Mouse (Mus musculus) thymus, adult 2 months (tissue): ENCODE data around the gene Mcl1. TPM values are rescaled to one million over a fixed set of nuclear protein-coding genes. Genes with fewer than 3 reads are reported as not detected.
"Not testable (repeated sequence)": the region's sequence is repeated elsewhere in the genome, so short reads cannot be mapped to it uniquely, and the experiment has no call there.

Experiments
- DNase-seq: peaks from one replicate; pipeline ENCODE4 v3.0.0; 2021
- H3K27ac ChIP-seq: fragments of 200-500 bp; 2 replicates; pipeline ENCODE4 v1.5.1; 2012; ENCODE audit warnings: low read length, control low read depth; ENCODE audit not compliant: control insufficient read depth, insufficient read depth
- H3K27me3 ChIP-seq: fragments of 200-500 bp; 2 replicates; pipeline ENCODE4 v1.6.1; 2012; ENCODE audit warnings: mild to moderate bottlenecking, low read length, moderate library complexity, mixed read lengths; ENCODE audit not compliant: control insufficient read depth, insufficient read depth
- H3K36me3 ChIP-seq: fragments of 200-500 bp; 2 replicates; pipeline ENCODE4 v1.6.1; 2012; ENCODE audit warnings: mild to moderate bottlenecking, low read length, moderate library complexity; ENCODE audit not compliant: control insufficient read depth, insufficient read depth
- H3K4me1 ChIP-seq: fragments of 200-500 bp; replicated peaks from 2 replicates; pipeline ENCODE4 v1.6.1; 2012; ENCODE audit warnings: low read length; ENCODE audit not compliant: control insufficient read depth, insufficient read depth
- H3K4me3 ChIP-seq: fragments of 200-500 bp; 2 replicates; pipeline ENCODE4 v1.5.1; 2012; ENCODE audit warnings: mild to moderate bottlenecking, low read length, control low read depth, moderate library complexity; ENCODE audit not compliant: control insufficient read depth, insufficient read depth
- CTCF ChIP-seq: fragments of 200-500 bp; IDR thresholded peaks from 2 replicates; pipeline ENCODE4 v1.5.1; 2012; ENCODE audit warnings: mild to moderate bottlenecking, control low read depth, low read length, moderate library complexity, borderline replicate concordance; ENCODE audit not compliant: control insufficient read depth, poor library complexity, insufficient read depth; ENCODE audit errors: extremely low read depth
- POLR2A ChIP-seq: fragments of 200-500 bp; IDR thresholded peaks from 2 replicates; pipeline ENCODE4 v1.6.1; 2012; ENCODE audit warnings: mild to moderate bottlenecking, low read length, control low read depth, moderate library complexity; ENCODE audit not compliant: control insufficient read depth, poor library complexity, insufficient read depth; ENCODE audit errors: extremely low read depth
- WGBS: fragments of 180-500 bp; shearing (Covaris S2); methylation state at CpG from one replicate; pipeline ENCODE4 v1.1.7; 2018; 5-methylcytosine and 5-hydroxymethylcytosine counted together
- polyA plus RNA-seq: library from polyadenylated mRNA; depleted of rRNA; stranded (reverse); fragments of >200 nt; gene quantifications from 2 replicates; pipeline ENCODE4 v1.2.3, GENCODE M21; 2012

Gene Mcl1
- polyA plus RNA-seq, 1 experiment, result 145 TPM

DNA sequence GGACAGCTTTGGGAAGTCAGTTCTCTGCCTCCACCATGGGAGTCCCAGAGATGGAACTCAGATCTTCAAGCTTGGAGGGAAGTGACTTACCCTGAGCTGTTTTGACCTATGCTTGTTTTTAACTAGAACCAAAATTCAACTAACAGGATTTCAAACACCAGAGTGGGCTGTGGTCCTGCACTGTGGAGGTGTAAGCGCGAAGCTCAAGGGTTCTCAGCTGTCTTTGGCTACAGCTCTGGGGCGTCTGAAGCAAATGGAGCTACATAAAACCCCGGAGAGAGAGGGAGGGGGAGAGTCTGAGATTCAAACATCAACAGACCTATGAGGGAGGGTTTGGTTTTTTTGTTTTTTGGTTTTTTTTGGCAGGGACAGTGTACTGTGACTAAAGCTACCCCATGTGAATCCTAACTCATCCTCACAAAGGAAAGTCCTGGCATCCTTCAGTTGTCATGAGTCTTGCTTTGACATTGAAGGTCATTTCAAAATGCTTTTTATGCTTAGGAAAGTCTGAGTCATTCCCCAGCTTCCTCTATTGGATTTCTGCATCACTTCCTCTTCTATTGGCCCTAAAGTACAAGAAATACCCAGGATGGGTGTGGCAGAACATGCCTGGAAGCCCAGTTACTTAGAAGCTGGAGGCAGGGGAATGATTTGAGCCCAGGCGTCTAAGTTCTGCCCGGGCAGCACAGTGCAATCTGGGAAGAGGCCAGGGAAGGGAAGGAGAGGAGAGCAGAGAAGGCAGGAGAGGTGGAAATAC, 8.1 kb upstream of the Mcl1 start:
- TF ChIP-seq POLR2A (no peak), CTCF (no peak)
- Histone ChIP-seq H3K36me3 (no peaks in the 10 kb centered on the region), H3K4me3 (no peak overlapping the region), H3K27me3 (no peaks in the 10 kb centered on the region), H3K27ac (peak overlapping the region; percentile 67; the same call in 1 of the 2 replicates), H3K4me1 (peaks cover 14% of the 10 kb centered on the region)
- 62% methylated on average over 6 of the region's 6 CpGs for WGBS
- no peak for DNase-seq

DNA sequence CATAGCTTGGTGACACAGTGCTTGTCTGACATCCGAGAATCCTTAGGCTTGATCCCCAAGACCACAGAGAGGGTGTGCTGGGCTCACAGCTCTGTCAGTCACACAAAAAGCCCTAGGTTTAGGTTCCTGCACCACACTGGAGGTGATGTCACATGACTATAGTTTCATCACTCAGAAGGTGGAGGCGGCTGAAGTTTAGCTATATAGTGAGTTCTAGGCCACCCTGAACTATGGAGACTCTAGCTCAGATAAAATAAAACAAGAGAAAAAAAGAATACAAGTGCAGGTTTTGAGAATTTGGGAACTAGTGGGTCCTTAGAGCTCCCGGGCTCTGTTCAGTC, 7.6 kb upstream of the Mcl1 start:
- WGBS, result 91% methylated on average over 3 of the region's 3 CpGs
- TF ChIP-seq CTCF (no peak), POLR2A (no peak)
- Histone ChIP-seq H3K4me1 (peaks cover 13% of the 10 kb centered on the region), H3K27me3 (no peaks in the 10 kb centered on the region), H3K27ac (peak overlapping the region; percentile 52; the same call in 1 of the 2 replicates), H3K4me3 (no peak overlapping the region), H3K36me3 (no peaks in the 10 kb centered on the region)
- no peak for DNase-seq

DNA sequence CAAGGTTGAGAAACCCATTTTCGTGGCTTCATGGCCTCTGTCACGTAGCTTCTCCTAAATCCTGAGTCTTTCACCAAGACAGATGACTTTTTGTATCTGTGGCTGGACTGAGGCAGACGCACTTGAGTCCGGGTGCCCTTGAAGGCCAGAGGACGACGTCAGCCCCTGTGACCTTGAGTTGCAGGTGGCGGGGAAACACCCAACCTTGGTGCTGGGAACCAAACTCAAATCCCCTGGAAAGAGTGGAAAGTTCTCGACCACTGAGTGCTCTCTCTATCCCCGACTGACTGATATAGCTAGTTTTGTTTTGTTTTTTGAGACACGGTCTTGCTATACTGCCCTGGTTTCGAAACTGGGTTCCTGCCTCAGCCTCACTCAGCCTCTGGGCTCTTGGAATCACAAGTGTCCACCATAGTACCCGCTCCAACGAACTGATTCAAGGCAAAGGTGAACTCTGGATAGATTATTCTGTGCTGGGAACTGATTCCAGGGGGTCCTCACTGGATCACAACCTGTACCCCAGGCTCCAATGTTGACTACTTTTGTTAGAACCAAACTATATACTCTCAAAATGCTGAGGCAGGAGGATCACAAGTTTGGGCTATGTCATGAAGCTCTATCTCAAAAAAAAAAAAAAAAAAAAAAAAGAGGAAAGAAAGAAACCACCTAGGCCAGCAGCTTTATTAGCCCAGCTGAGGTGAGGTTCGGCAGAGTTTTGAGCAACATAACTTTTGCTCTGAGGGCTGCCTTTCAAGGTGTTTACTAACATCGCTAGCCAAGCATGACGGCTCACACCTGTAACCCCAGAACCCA, 7.0 kb upstream of the Mcl1 start:
- no peak overlapping the region for H3K4me3 ChIP-seq
- no peak for DNase-seq
- H3K27me3 ChIP-seq, result no peaks in the 10 kb centered on the region
- 91% methylated on average over 16 of the region's 16 CpGs for WGBS
- H3K4me1 ChIP-seq, result peaks cover 13% of the 10 kb centered on the region
- H3K36me3 ChIP-seq, result no peaks in the 10 kb centered on the region
- no peak for TF ChIP-seq CTCF
- no peak for TF ChIP-seq POLR2A
- H3K27ac ChIP-seq, result no peak overlapping the region; the same call in 1 of the 2 replicates

DNA sequence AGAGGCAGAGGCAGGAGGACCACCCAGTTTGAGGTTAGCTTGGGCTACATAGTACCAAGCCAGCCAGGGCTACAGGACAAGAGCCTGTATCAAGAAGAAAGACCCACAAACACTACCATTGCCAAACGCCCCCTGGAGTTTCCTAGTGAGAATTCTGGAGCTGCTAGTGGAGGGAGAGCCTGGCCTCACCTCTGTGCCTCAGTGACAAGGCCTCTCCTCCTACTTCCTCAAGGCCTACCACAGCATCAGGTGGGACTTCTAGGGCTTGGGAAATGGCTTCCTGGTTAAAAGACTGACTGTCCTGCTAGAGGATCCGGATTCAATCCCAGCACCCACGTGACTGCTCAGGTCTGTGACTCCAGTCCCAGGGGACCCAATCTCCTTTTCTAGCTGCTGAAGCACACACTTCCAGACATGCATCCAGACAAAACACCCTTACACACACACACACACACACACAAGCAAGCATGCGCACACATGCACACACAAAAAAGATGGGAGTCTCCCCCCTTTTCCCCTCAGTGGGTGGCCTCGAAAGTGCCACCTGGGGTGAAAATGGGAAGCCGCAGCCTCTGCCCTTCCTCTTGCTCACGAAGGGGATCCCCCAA, 6.3 kb upstream of the Mcl1 start:
- Histone ChIP-seq H3K4me3 (no peak overlapping the region), H3K36me3 (no peaks in the 10 kb centered on the region), H3K4me1 (peaks cover 15% of the 10 kb centered on the region), H3K27me3 (no peaks in the 10 kb centered on the region), H3K27ac (no peak overlapping the region; the same call in 1 of the 2 replicates)
- TF ChIP-seq CTCF, result no peak
- no peak for TF ChIP-seq POLR2A
- WGBS, result 51% methylated on average over 7 of the region's 7 CpGs
- no peak for DNase-seq

DNA sequence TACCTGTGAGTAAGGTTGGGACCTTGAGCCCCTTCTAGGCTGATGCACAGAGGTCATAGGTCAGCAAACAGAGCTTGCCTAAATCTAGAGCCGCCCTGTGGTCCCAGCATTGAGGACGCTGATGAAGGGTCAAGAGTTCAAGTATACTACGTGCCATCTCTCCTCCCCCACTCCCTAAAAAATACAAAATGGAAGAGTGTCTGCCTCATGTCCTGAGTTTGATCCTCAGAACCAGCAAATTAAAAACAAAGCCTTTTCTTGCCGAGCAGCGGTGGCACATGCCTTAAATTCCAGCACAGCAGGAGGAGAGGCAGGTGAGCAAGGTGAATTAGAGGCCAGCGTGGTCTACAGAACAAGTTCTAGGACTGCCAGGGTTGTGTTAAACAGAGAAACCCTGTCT, 5.7 kb upstream of the Mcl1 start:
- DNase-seq, result no peak
- peaks cover 15% of the 10 kb centered on the region for H3K4me1 ChIP-seq
- TF ChIP-seq POLR2A (no peak), CTCF (no peak)
- H3K36me3 ChIP-seq, result no peaks in the 10 kb centered on the region
- no peak overlapping the region for H3K4me3 ChIP-seq
- no peak overlapping the region for H3K27ac ChIP-seq
- 80% methylated on average over 6 of the region's 6 CpGs for WGBS
- no peaks in the 10 kb centered on the region for H3K27me3 ChIP-seq

DNA sequence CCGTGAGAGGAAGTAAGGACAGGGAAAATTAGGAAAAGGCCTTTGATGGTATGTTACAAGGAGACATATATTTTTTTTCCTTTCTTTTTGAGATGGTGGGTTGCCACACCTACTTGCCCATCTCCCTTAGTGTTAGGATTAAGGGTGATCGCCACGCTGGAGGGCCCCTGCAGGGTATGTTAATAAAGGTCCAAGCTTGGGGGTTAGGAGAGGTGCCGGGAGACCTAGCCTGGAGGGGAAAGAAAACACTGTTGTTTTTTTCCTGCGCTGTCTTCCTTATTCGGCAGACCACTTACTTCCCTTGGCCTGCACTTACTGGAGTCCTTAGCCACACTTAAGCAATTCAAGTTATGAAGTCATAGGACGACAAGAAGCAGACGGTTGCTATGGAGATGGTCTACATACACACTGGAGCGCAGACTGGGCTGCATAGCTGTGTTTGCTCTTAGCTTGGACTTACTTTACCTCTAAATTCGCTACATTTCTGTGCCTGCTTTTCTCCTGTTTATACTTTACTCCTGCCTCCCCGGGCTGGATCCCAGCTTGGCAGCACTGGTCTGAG, 5.0 kb upstream of the Mcl1 start:
- no peak overlapping the region for H3K27ac ChIP-seq
- DNase-seq, result no peak
- peaks cover 15% of the 10 kb centered on the region for H3K4me1 ChIP-seq
- TF ChIP-seq POLR2A (no peak), CTCF (no peak)
- no peaks in the 10 kb centered on the region for H3K36me3 ChIP-seq
- 64% methylated on average over 11 of the region's 11 CpGs for WGBS
- no peaks in the 10 kb centered on the region for H3K27me3 ChIP-seq
- H3K4me3 ChIP-seq, result no peak overlapping the region

DNA sequence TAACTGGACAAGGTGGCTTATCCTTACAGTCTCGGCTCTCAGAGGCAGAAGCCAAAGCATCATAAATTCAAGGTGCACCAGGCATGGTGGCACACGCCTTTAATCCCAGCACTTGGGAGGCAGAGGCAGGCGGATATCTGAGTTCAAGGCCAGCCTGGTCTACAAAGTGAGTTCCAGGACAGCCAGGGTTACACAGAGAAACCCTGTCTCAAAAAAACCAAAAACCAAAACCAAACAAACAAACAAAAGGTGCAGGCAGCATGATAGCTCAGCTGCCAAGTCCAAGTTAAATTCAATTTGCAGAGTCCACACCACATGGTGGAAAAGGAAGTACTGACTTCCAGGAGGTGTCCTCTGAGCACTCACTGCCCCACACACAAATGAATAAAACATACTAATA, 4.2 kb upstream of the Mcl1 start:
- not testable (repeated sequence) for H3K4me3 ChIP-seq, DNase-seq, H3K36me3 ChIP-seq, H3K27ac ChIP-seq, H3K27me3 ChIP-seq
- WGBS, result 97% methylated on average over 3 of the region's 3 CpGs
- peaks cover 15% of the 10 kb centered on the region for H3K4me1 ChIP-seq
